Comparison of ENCODE assay signal across 30 mouse cellular contexts in the genomic region with DNA sequence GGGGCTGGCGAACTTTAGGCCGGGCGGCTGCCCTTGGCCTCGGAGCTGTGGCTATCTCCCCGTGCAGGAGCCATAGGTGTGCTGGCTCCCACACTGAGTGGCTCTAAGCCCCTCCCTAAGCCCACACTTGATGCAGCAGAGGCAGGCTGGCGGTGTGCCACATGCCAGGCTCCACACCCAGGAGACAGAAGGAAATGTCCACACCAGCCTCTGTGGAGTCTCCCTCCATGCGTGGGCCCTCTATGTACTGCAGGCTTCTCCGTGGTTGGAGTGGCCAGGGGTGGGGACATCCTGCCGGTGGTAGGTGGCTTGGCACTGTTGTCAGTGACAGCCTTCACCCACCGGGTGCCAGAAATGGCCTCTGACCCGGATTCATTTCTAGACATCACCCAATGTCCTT. TPM values are rescaled to one million over a fixed set of nuclear protein-coding genes. Genes with fewer than 3 reads are reported as not detected.
"Had no signal": no experiment of that assay in that cellular context is flagged by ENCODE, and none has a peak within 500 bp of the region (broad histone marks: within the 10 kb centered on the region; RNA-seq: fewer than 3 reads in every experiment).

No protein-coding gene starts in this region.

- H3K9me3 ChIP-seq: heart, embryonic 13.5 days; heart, embryonic 15.5 days; hindbrain, embryonic 13.5 days; hindbrain, embryonic 15.5 days; kidney, embryonic 15.5 days; limb, embryonic 13.5 days; limb, embryonic 15.5 days; liver, embryonic 12.5 days had no signal

- H3K36me3 ChIP-seq: heart, embryonic 13.5 days; heart, embryonic 15.5 days; hindbrain, embryonic 13.5 days; hindbrain, embryonic 15.5 days; kidney, embryonic 15.5 days; limb, embryonic 13.5 days; limb, embryonic 15.5 days; liver, embryonic 12.5 days had no signal

- H3K4me2 ChIP-seq: heart, embryonic 11.5 days; heart, embryonic 13.5 days; heart, embryonic 15.5 days; hindbrain, embryonic 13.5 days; hindbrain, embryonic 15.5 days; kidney, embryonic 15.5 days; limb, embryonic 13.5 days; limb, embryonic 15.5 days; liver, embryonic 12.5 days had no signal

- ATAC-seq: hindbrain, postnatal 0 days; intestine, embryonic 16.5 days; liver, embryonic 12.5 days had no signal

- H3K27ac ChIP-seq: heart, adult 2 months; heart, embryonic 13.5 days; heart, embryonic 15.5 days; hindbrain, embryonic 13.5 days; hindbrain, embryonic 15.5 days; hindbrain, postnatal 0 days; kidney, embryonic 15.5 days; kidney, postnatal 0 days; limb, embryonic 13.5 days; limb, embryonic 15.5 days; liver, embryonic 12.5 days; liver, embryonic 14.5 days had no signal

- DNase-seq: gastrocnemius, postnatal 14 days; gastrocnemius, postnatal 36 days; heart, adult 11 months; heart, adult 2 months; heart, postnatal 14 days; heart, postnatal 36 days; kidney, adult 11 months; kidney, adult 2 months; kidney, adult 9 months; kidney, postnatal 14 days; kidney, postnatal 36 days; layer of hippocampus, adult 9-11 months; layer of hippocampus, postnatal 36 days; left cerebral cortex, postnatal 4 days had no signal

- H3K4me3 ChIP-seq: heart, adult 2 months; heart, embryonic 13.5 days; heart, embryonic 15.5 days; hindbrain, embryonic 13.5 days; hindbrain, embryonic 15.5 days; kidney, embryonic 15.5 days; limb, embryonic 13.5 days; limb, embryonic 15.5 days; liver, embryonic 12.5 days had no signal

- H3K9ac ChIP-seq: heart, embryonic 13.5 days; heart, embryonic 15.5 days; hindbrain, embryonic 13.5 days; hindbrain, embryonic 15.5 days; kidney, embryonic 15.5 days; limb, embryonic 13.5 days; limb, embryonic 15.5 days; liver, embryonic 12.5 days; liver, embryonic 14.5 days had no signal

RNA-seq across cellular contexts. Expression of a gene that starts 5.6 kb away (rescaled TPM):
- polyA plus RNA-seq: gonadal fat pad, adult 2 months; liver, adult 2 months; liver, embryonic 16.5 days had no signal
